Mouse (Mus musculus) liver, adult 2 months (tissue): ENCODE results near the gene Slain2. TPM values are rescaled to one million over a fixed set of nuclear protein-coding genes. Genes with fewer than 3 reads are reported as not detected.
"Not testable (repeated sequence)": the region's sequence is repeated elsewhere in the genome, so short reads cannot be mapped to it uniquely, and the experiment has no call there.

ENCODE experiments used
- DNase-seq: peaks from one replicate; pipeline ENCODE4 v3.0.0-alpha.2; 2011; ENCODE audit warnings: low read depth, low spot score; ENCODE audit errors: extremely low read depth
- H3K27ac ChIP-seq: fragments of 200-500 bp; replicated peaks from 2 replicates; pipeline ENCODE4 v1.5.1; 2012; ENCODE audit warnings: low read depth, mild to moderate bottlenecking, control low read depth, inconsistent platforms, low read length; ENCODE audit not compliant: insufficient read depth
- H3K27me3 ChIP-seq: fragments of 200-500 bp; 2 replicates; pipeline ENCODE4 v1.6.1; 2012; ENCODE audit warnings: mild to moderate bottlenecking, moderate library complexity, low read length, inconsistent platforms; ENCODE audit not compliant: control insufficient read depth, insufficient read depth
- H3K36me3 ChIP-seq: fragments of 200-500 bp; 2 replicates; pipeline ENCODE4 v1.6.1; 2012; ENCODE audit warnings: low read length, inconsistent platforms; ENCODE audit not compliant: control insufficient read depth, insufficient read depth
- H3K4me1 ChIP-seq: fragments of 200-500 bp; 2 replicates; pipeline ENCODE4 v1.6.1; 2011; ENCODE audit warnings: low read length; ENCODE audit not compliant: control insufficient read depth, insufficient read depth
- H3K4me3 ChIP-seq: fragments of 200-500 bp; 2 replicates; pipeline ENCODE4 v1.5.1; 2011; ENCODE audit warnings: low read depth, mild to moderate bottlenecking, control low read depth, low read length, moderate library complexity; ENCODE audit not compliant: insufficient read depth
- H3K79me2 ChIP-seq: fragments of 200-500 bp; 2 replicates; pipeline ENCODE4 v1.6.1; 2012; ENCODE audit warnings: inconsistent platforms, mild to moderate bottlenecking, low read length, moderate library complexity; ENCODE audit not compliant: control insufficient read depth, insufficient read depth
- H3K9ac ChIP-seq: fragments of 200-500 bp; 2 replicates; pipeline ENCODE4 v1.6.1; 2012; ENCODE audit warnings: low read depth, mild to moderate bottlenecking, control low read depth, inconsistent platforms, low read length
- CTCF ChIP-seq: fragments of 200-500 bp; IDR thresholded peaks from 2 replicates; pipeline ENCODE4 v1.5.1; 2011; ENCODE audit warnings: low read depth, low read length, control low read depth
- POLR2A ChIP-seq: fragments of 200-500 bp; IDR thresholded peaks from 2 replicates; pipeline ENCODE4 v1.6.1; 2011; ENCODE audit warnings: low read length, control low read depth; ENCODE audit not compliant: insufficient read depth; ENCODE audit errors: extremely low read depth
- WGBS: fragments of 180-500 bp; shearing (Covaris S2); methylation state at CpG from one replicate; pipeline ENCODE4 v1.1.7; 2018; 5-methylcytosine and 5-hydroxymethylcytosine counted together
- polyA plus RNA-seq: library from polyadenylated mRNA; depleted of rRNA; stranded (reverse); fragments of >200 nt; gene quantifications from 2 replicates; pipeline ENCODE4 v1.2.3, GENCODE M21; 2012
- total RNA-seq: library from RNA; depleted of rRNA; stranded (reverse); fragments of >200 nt; gene quantifications from 2 replicates; pipeline ENCODE4 v1.2.3, GENCODE M21; 2014

Slain2 gene
- total and polyA plus RNA-seq, 2 experiments: 10.3 to 14.0 TPM

- no peaks in the 10 kb centered on the region for H3K79me2 ChIP-seq
- TF ChIP-seq POLR2A (no peak), CTCF (no peak)
- DNase-seq: no peak
- no peak overlapping the region for H3K27ac ChIP-seq
- no peaks in the 10 kb centered on the region for H3K27me3 ChIP-seq
- no peaks in the 10 kb centered on the region for H3K36me3 ChIP-seq
- H3K9ac ChIP-seq: no peak overlapping the region
- H3K4me3 ChIP-seq: no peak overlapping the region
- H3K4me1 ChIP-seq: no peaks in the 10 kb centered on the region
- 68% methylated on average over 8 of the region's 8 CpGs for WGBS
Measured at GRCm38 (mm10) chr5:72989756-72990155, 75.7 kb downstream of the Slain2 start.

GRCm38 (mm10) chr5:72992474-72992873, 78.4 kb downstream of the Slain2 start:
- Histone ChIP-seq H3K4me1 (no peaks in the 10 kb centered on the region), H3K9ac (no peak overlapping the region), H3K4me3 (no peak overlapping the region), H3K27ac (no peak overlapping the region), H3K27me3 (no peaks in the 10 kb centered on the region), H3K79me2 (no peaks in the 10 kb centered on the region), H3K36me3 (no peaks in the 10 kb centered on the region)
- TF ChIP-seq POLR2A (no peak), CTCF (no peak)
- DNase-seq: no peak
- WGBS: 78% methylated on average over 1 of the region's 1 CpGs

GRCm38 (mm10) chr5:72994424-72994823, 80.3 kb downstream of the Slain2 start:
- H3K79me2 ChIP-seq: no peaks in the 10 kb centered on the region
- 79% methylated on average over 8 of the region's 8 CpGs for WGBS
- no peak for DNase-seq
- no peaks in the 10 kb centered on the region for H3K27me3 ChIP-seq
- no peak overlapping the region for H3K9ac ChIP-seq
- no peaks in the 10 kb centered on the region for H3K36me3 ChIP-seq
- no peak overlapping the region for H3K27ac ChIP-seq
- H3K4me1 ChIP-seq: no peaks in the 10 kb centered on the region
- TF ChIP-seq POLR2A (no peak), CTCF (no peak)
- H3K4me3 ChIP-seq: no peak overlapping the region

GRCm38 (mm10) chr5:72994928-72995327, 80.8 kb downstream of the Slain2 start:
- H3K36me3 ChIP-seq: no peaks in the 10 kb centered on the region
- H3K9ac ChIP-seq: no peak overlapping the region
- H3K27ac ChIP-seq: no peak overlapping the region
- no peak for DNase-seq
- H3K4me1 ChIP-seq: no peaks in the 10 kb centered on the region
- 79% methylated on average over 2 of the region's 2 CpGs for WGBS
- no peaks in the 10 kb centered on the region for H3K79me2 ChIP-seq
- H3K4me3 ChIP-seq: no peak overlapping the region
- no peak for TF ChIP-seq CTCF
- no peaks in the 10 kb centered on the region for H3K27me3 ChIP-seq

GRCm38 (mm10) chr5:72995379-72995778, 81.3 kb downstream of the Slain2 start:
- Histone ChIP-seq H3K4me1 (no peaks in the 10 kb centered on the region), H3K79me2 (no peaks in the 10 kb centered on the region), H3K27me3 (no peaks in the 10 kb centered on the region), H3K9ac (no peak overlapping the region), H3K27ac (no peak overlapping the region), H3K36me3 (no peaks in the 10 kb centered on the region), H3K4me3 (no peak overlapping the region)
- no peak for DNase-seq
- no peak for TF ChIP-seq CTCF
- TF ChIP-seq POLR2A: no peak
- WGBS: 66% methylated on average over 10 of the region's 10 CpGs

- WGBS: 96% methylated on average over 1 of the region's 1 CpGs
- not testable (repeated sequence) for H3K79me2 ChIP-seq
Measured at GRCm38 (mm10) chr5:72998546-72998945, 84.4 kb downstream of the Slain2 start.

More at GRCm38 (mm10) chr5:72998546-72998945, 84.4 kb downstream of the Slain2 start:
- H3K4me3 ChIP-seq, H3K27ac ChIP-seq, H3K9ac ChIP-seq, H3K4me1 ChIP-seq, H3K27me3 ChIP-seq, DNase-seq, H3K36me3 ChIP-seq: not testable (repeated sequence)
